Mouse (Mus musculus): Measurements from ENCODE around the gene Vezf1.

GRCm38 (mm10) chr11:88116568-88116967 is 48.5 kb downstream of the Vezf1 start:
- no peak for TF ChIP-seq CTCF (IDR thresholded peaks at IDR 0.05; ENCODE audit: low read depth, low read length)
- no peak for TF ChIP-seq GATA1 (IDR thresholded peaks at IDR 0.05; ENCODE audit: borderline replicate concordance, low read length)
- TF ChIP-seq POLR2AphosphoS5 (IDR thresholded peaks at IDR 0.05; ENCODE audit: insufficient replicate concordance, low read depth, low read length): no peak
